Mouse (Mus musculus): ENCODE measurements at regions not wholly inside any gene's neighbourhood (a gene's known extent, or its start where the extent isn't known, plus 50 kb on each side); places are given as distances from the start of the nearest gene placed in this dataset.
A peak's percentile ranks its signal among the peaks of the same experiment; 100 is the strongest.

DNA sequence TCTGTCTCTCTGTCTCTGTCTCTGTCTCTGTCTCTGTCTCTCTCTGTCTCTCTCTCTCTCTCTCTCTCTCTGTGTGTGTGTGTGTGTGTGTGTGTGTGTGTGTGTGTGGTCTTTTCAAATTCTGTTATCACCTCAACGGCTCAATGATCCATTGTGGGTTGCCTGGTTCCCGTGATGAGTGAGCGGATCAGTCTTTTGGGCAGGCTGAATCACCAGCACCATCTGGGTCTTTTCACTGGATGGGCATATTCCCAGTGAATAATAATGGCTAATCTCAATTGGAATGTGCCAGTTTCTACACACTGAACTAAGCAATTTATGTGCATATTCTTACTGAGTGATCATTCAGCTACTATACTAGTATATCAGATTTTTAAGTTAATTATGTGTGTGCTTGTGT lies 216.4 kb downstream of the Lmx1a start:
- no peak overlapping the region for H3K4me3 ChIP-seq (ENCODE audit: control insufficient read depth, low read depth, low read length)
- H3K4me1 ChIP-seq (ENCODE audit: control insufficient read depth, insufficient read depth, low read length): no peaks in the 10 kb centered on the region
- TF ChIP-seq POLR2A (IDR thresholded peaks at IDR 0.05; ENCODE audit: control insufficient read depth, low read depth, low read length) (no peak), CTCF (IDR thresholded peaks at IDR 0.05; ENCODE audit: control insufficient read depth, insufficient read depth, insufficient replicate concordance, low read depth, low read length) (no peak)
- H3K27ac ChIP-seq (ENCODE audit: control insufficient read depth, insufficient read depth, low read depth, low read length): no peak overlapping the region
- H3K36me3 ChIP-seq (ENCODE audit: control insufficient read depth, insufficient read depth, low read length): no peaks in the 10 kb centered on the region
- no peaks in the 10 kb centered on the region for H3K27me3 ChIP-seq (ENCODE audit: control insufficient read depth, insufficient read depth, low read length)

DNA sequence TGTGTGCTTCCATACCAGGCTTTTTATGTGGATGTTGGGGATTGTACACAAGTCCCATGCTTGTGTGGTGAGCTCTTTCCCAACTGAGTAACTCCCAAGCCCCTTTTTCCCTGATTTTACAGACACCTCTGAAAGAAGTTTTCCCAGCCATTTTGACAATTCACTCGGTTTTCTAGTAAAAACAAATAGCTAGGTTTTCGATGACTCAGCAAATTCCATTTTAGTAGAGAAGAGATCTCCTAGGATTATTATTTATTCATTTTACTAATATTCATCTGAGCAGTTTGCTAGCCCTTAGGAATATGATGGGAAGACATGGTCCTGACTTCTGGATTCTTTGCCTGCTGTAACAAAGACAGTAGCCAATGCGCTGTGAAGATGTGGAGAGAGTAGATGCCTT lies 223.0 kb downstream of the Lmx1a start:
- Histone ChIP-seq H3K27me3 (ENCODE audit: control insufficient read depth, insufficient read depth, low read length) (no peaks in the 10 kb centered on the region), H3K27ac (ENCODE audit: control insufficient read depth, insufficient read depth, low read depth, low read length) (no peak overlapping the region), H3K36me3 (ENCODE audit: control insufficient read depth, insufficient read depth, low read length) (no peaks in the 10 kb centered on the region), H3K4me3 (ENCODE audit: control insufficient read depth, low read depth, low read length) (no peak overlapping the region), H3K4me1 (ENCODE audit: control insufficient read depth, insufficient read depth, low read length) (peaks cover 2% of the 10 kb centered on the region; the same call in 1 of the 2 replicates)
- TF ChIP-seq POLR2A (IDR thresholded peaks at IDR 0.05; ENCODE audit: control insufficient read depth, low read depth, low read length) (no peak), CTCF (IDR thresholded peaks at IDR 0.05; ENCODE audit: control insufficient read depth, insufficient read depth, insufficient replicate concordance, low read depth, low read length) (no peak)

DNA sequence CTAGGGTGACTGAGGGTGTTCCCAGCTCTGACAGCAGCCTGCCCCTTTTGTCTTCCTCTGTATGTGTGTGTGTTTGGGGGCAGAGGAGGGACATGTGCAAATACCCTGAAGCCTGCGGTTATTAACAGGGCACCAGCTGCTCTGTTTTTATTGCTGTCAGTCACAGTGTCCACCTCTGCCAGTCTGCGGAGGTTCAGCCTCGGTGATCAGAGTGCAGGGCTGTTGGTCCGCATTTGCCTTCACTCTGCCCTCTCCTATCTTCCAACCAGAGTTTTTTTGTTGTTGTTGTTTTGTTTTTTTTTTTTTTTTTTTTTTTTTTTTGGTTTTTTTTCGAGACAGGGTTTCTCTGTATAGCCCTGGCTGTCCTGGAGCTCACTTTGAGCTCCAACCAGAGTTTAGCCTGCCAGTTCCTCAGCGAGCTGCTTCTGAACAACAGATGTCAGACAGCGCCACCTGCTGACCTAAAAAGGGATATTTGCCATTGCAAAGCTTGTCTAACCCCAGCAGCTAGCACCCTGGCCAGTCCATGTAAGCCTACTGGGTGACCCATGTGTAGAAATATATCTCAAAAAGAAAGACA lies 226.0 kb downstream of the Lmx1a start:
- Histone ChIP-seq H3K27ac (ENCODE audit: control insufficient read depth, insufficient read depth, low read depth, low read length) (no peak overlapping the region), H3K36me3 (ENCODE audit: control insufficient read depth, insufficient read depth, low read length) (no peaks in the 10 kb centered on the region), H3K27me3 (ENCODE audit: control insufficient read depth, insufficient read depth, low read length) (no peaks in the 10 kb centered on the region), H3K4me1 (ENCODE audit: control insufficient read depth, insufficient read depth, low read length) (peaks cover 2% of the 10 kb centered on the region; the same call in 1 of the 2 replicates), H3K4me3 (ENCODE audit: control insufficient read depth, low read depth, low read length) (no peak overlapping the region)
- TF ChIP-seq POLR2A (IDR thresholded peaks at IDR 0.05; ENCODE audit: control insufficient read depth, low read depth, low read length) (no peak), CTCF (IDR thresholded peaks at IDR 0.05; ENCODE audit: control insufficient read depth, insufficient read depth, insufficient replicate concordance, low read depth, low read length) (peak; percentile 83; the same call in 1 of the 2 replicates)

DNA sequence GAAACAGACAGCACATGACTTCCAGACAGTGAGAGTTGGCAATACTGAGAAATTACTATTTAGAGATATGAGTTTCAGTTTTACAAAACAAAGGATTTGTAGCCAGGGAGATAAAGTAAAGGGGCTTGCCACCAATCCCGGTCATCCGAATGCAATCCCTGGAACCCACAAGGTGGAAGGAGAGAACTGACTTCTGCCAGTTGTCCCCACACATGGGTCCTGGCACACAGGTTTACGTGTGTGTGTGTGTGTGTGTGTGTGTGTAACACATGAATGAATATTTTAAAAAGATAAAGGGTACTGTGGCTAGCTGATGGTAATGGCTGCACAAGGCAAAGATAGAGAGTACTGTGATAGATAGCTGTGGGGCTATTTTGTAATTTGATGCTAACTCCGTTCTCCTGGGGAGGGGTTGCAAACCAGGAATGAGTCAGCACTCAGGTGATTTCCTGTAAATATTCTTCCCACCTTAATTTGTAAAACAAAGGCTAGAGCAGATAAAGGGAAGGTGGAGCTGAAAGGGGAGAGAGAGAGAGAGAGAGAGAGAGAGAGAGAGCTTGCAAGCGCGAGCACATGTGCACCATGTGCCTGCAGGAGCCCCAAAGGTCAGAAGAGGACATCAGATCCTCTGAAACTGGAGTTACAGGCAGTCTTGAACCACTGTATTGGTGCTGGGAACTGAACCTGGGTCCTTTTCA lies 226.7 kb downstream of the Lmx1a start:
- no peaks in the 10 kb centered on the region for H3K36me3 ChIP-seq (ENCODE audit: control insufficient read depth, insufficient read depth, low read length)
- H3K27me3 ChIP-seq (ENCODE audit: control insufficient read depth, insufficient read depth, low read length): no peaks in the 10 kb centered on the region
- peaks cover 2% of the 10 kb centered on the region; the same call in 1 of the 2 replicates for H3K4me1 ChIP-seq (ENCODE audit: control insufficient read depth, insufficient read depth, low read length)
- no peak overlapping the region for H3K4me3 ChIP-seq (ENCODE audit: control insufficient read depth, low read depth, low read length)
- TF ChIP-seq POLR2A (IDR thresholded peaks at IDR 0.05; ENCODE audit: control insufficient read depth, low read depth, low read length): no peak
- no peak for TF ChIP-seq CTCF (IDR thresholded peaks at IDR 0.05; ENCODE audit: control insufficient read depth, insufficient read depth, insufficient replicate concordance, low read depth, low read length)
- H3K27ac ChIP-seq (ENCODE audit: control insufficient read depth, insufficient read depth, low read depth, low read length): no peak overlapping the region

DNA sequence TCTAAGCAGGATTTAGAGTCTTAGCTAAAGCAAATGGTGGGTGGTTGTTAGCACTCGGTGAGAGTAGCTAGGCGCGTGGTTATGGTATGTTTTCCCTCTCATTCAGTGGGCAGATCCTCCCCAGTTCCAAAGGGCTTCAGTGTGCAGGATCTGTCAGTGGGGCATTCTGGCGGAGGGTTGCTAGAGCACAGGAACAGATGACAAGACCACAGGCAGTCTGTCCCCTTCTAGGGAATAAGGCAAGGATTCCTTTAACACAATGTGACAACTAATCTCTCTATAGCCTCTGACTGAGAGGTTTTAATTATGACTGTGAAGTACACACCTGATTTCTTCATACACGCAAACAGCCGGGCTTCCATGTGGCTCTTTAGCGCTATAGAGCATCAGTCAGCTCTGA lies 233.9 kb downstream of the Lmx1a start:
- no peaks in the 10 kb centered on the region for H3K36me3 ChIP-seq (ENCODE audit: control insufficient read depth, insufficient read depth, low read length)
- H3K4me3 ChIP-seq (ENCODE audit: control insufficient read depth, low read depth, low read length): no peak overlapping the region
- no peak overlapping the region for H3K27ac ChIP-seq (ENCODE audit: control insufficient read depth, insufficient read depth, low read depth, low read length)
- no peaks in the 10 kb centered on the region for H3K4me1 ChIP-seq (ENCODE audit: control insufficient read depth, insufficient read depth, low read length)
- TF ChIP-seq CTCF (IDR thresholded peaks at IDR 0.05; ENCODE audit: control insufficient read depth, insufficient read depth, insufficient replicate concordance, low read depth, low read length): no peak
- no peak for TF ChIP-seq POLR2A (IDR thresholded peaks at IDR 0.05; ENCODE audit: control insufficient read depth, low read depth, low read length)
- H3K27me3 ChIP-seq (ENCODE audit: control insufficient read depth, insufficient read depth, low read length): no peaks in the 10 kb centered on the region

DNA sequence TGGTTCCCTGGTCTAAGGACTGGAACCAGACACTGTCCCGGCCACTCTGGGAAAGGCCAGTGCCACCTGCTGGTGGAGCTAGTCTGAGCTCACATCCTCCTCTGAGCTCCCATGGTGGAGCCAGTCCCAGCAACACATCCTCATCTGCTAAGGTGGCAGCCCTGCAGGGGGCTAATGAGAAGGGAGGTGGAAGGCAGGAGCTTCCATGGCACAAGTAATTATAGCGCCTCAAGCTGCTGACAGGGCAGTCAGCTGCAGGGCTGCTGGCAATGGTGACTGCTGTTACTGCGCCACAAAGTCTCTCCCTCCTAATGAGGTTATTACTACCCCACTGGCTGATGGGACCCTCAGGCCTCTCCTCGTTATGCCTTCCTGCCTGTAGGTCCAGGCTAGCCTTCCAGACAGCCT lies 239.0 kb downstream of the Lmx1a start:
- Histone ChIP-seq H3K4me3 (ENCODE audit: control insufficient read depth, low read depth, low read length) (no peak overlapping the region), H3K36me3 (ENCODE audit: control insufficient read depth, insufficient read depth, low read length) (no peaks in the 10 kb centered on the region), H3K27me3 (ENCODE audit: control insufficient read depth, insufficient read depth, low read length) (no peaks in the 10 kb centered on the region), H3K27ac (ENCODE audit: control insufficient read depth, insufficient read depth, low read depth, low read length) (no peak overlapping the region), H3K4me1 (ENCODE audit: control insufficient read depth, insufficient read depth, low read length) (no peaks in the 10 kb centered on the region)
- no peak for TF ChIP-seq CTCF (IDR thresholded peaks at IDR 0.05; ENCODE audit: control insufficient read depth, insufficient read depth, insufficient replicate concordance, low read depth, low read length)
- TF ChIP-seq POLR2A (IDR thresholded peaks at IDR 0.05; ENCODE audit: control insufficient read depth, low read depth, low read length): no peak

DNA sequence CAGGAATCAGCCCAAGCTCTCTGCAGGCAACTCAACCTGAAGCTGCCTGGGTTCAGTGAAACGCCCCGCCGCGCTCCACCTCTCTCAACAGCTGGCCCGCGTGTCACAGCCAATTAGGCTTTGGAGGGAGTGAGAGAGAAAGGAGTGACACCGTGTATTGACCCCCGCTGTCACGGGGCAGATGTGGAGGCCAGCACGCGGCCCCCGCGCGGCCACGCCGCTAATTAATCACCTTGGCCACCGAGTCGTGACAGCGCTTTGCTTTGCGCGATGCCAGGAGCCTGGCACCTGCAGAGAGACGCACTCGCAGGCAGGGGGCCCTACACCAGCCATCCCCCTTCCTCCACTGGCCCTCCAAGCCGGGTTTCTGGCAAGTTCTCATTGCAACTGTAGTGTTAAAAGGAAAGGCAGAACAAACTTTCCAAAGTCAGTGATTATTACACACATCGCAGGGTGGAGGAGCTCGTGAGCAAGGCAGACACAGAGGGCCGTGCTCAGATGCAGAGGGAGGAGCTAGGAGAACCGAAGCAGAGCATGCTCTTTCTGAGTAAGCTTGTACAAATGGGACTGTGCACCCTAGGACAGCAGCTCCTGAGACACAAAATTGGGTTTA lies 240.8 kb downstream of the Lmx1a start:
- Histone ChIP-seq H3K27me3 (ENCODE audit: control insufficient read depth, insufficient read depth, low read length) (no peaks in the 10 kb centered on the region), H3K27ac (ENCODE audit: control insufficient read depth, insufficient read depth, low read depth, low read length) (no peak overlapping the region), H3K4me1 (ENCODE audit: control insufficient read depth, insufficient read depth, low read length) (no peaks in the 10 kb centered on the region), H3K4me3 (ENCODE audit: control insufficient read depth, low read depth, low read length) (no peak overlapping the region), H3K36me3 (ENCODE audit: control insufficient read depth, insufficient read depth, low read length) (no peaks in the 10 kb centered on the region)
- no peak for TF ChIP-seq CTCF (IDR thresholded peaks at IDR 0.05; ENCODE audit: control insufficient read depth, insufficient read depth, insufficient replicate concordance, low read depth, low read length)
- TF ChIP-seq POLR2A (IDR thresholded peaks at IDR 0.05; ENCODE audit: control insufficient read depth, low read depth, low read length): no peak
